Mouse (Mus musculus) liver, postnatal 0 days (tissue): ENCODE data around the gene Cops7a.

Experiments used
- CTCF ChIP-seq: sonication (generic); IDR thresholded peaks from 2 replicates; pipeline ENCODE4 v1.5.1; 2016; ENCODE audit warnings: antibody characterized with exemption, low read depth
- EP300 ChIP-seq: IDR thresholded peaks from 2 replicates; pipeline ENCODE4 v1.6.1; 2016; ENCODE audit warnings: antibody characterized with exemption, low read depth, mild to moderate bottlenecking

- TF ChIP-seq CTCF (no peak), EP300 (no peak)
These were observed 35.1 kb downstream of the Cops7a start for GRCm38 (mm10) chr6:124930231-124930630.
